Mouse (Mus musculus) adrenal gland, postnatal 4 days (tissue): ENCODE measurements around the gene Gm2001. TPM values are rescaled to one million over a fixed set of nuclear protein-coding genes. Genes with fewer than 3 reads are reported as not detected.
"Not testable (repeated sequence)": the region's sequence is repeated elsewhere in the genome, so short reads cannot be mapped to it uniquely, and the experiment has no call there.

Experiments used
- DNase-seq, 2 experiments: peaks; one replicate each; pipeline ENCODE4 v3.0.0; 2021 to 2022; ENCODE audit warnings: low spot score in 2 of 2, mixed read lengths in 2 of 2
- long read RNA-seq, 2 experiments: library from polyadenylated mRNA; stranded (forward); transcript quantifications; one replicate each; pipeline ENCODE4 v2.0.0; 2021
- total RNA-seq, 2 experiments: library from RNA; stranded (reverse); gene quantifications; 2 replicates each; pipeline ENCODE4 v1.2.3; 2021

The Gm2001 gene
- not detected for total RNA-seq
- long read RNA-seq, experiment 1: 0 reads
- long read RNA-seq, experiment 2: 0 reads

- DNase-seq: not testable (repeated sequence)
Observed at GRCm38 (mm10) chr12:87842239-87842638, at the start of gene Gm2001. Gm2001 (minus strand) TSS chr12:87842339.

- not testable (repeated sequence) for DNase-seq
Observed at GRCm38 (mm10) chr12:87873772-87874171, 31.6 kb upstream of the Gm2001 start, which contains the start of gene Gm2016. Gm2016 (plus strand) TSS chr12:87874072.

GRCm38 (mm10) chr12:87864048-87864447 is 21.9 kb upstream of the Gm2001 start:
- not testable (repeated sequence) for DNase-seq

GRCm38 (mm10) chr12:87863638-87864037 is 21.5 kb upstream of the Gm2001 start:
- not testable (repeated sequence) for DNase-seq

GRCm38 (mm10) chr12:87861740-87862692 is 19.9 kb upstream of the Gm2001 start:
- DNase-seq: not testable (repeated sequence)

- DNase-seq: not testable (repeated sequence)
Observed at GRCm38 (mm10) chr12:87856067-87856466, 13.9 kb upstream of the Gm2001 start.

GRCm38 (mm10) chr12:87850657-87851056 is 8.5 kb upstream of the Gm2001 start:
- DNase-seq: not testable (repeated sequence)

GRCm38 (mm10) chr12:87816277-87816676 is 25.9 kb downstream of the Gm2001 start, which contains the start of gene BB287469:
BB287469 (plus strand) TSS chr12:87816577.
- not testable (repeated sequence) for DNase-seq

- DNase-seq: not testable (repeated sequence)
Observed at GRCm38 (mm10) chr12:87797971-87798370, 44.2 kb downstream of the Gm2001 start.

- not testable (repeated sequence) for DNase-seq
Observed at GRCm38 (mm10) chr12:87795212-87795611, 46.9 kb downstream of the Gm2001 start, which contains the start of gene Gm21936. Gm21936 (plus strand) TSS chr12:87795512.

Other genes starting within 250 kb of the Gm2001 start
- gene Oog1, start 239.7 kb downstream of the Gm2001 start, total RNA-seq: not detected
- gene Gm4027, start 223.5 kb downstream of the Gm2001 start, total RNA-seq: not detected
- not detected for gene Gm16381, start 197.7 kb downstream of the Gm2001 start, total RNA-seq
- gene Gm21319, start 66.6 kb downstream of the Gm2001 start, total RNA-seq: not detected
- not detected for gene Gm21936, start 46.8 kb downstream of the Gm2001 start, total RNA-seq
- gene BB287469, start 25.8 kb downstream of the Gm2001 start, total RNA-seq: not detected
- gene Gm2016, start 31.7 kb upstream of the Gm2001 start, total RNA-seq: not detected
- gene Gm2022, start 53.0 kb upstream of the Gm2001 start, total RNA-seq: not detected
- not detected for gene Gm2035, start 77.5 kb upstream of the Gm2001 start, total RNA-seq
- gene Gm2042, start 111.7 kb upstream of the Gm2001 start, total RNA-seq: not detected
- gene Gm2075, start 169.5 kb upstream of the Gm2001 start, total RNA-seq: not detected
- gene Gm6803, start 176.4 kb upstream of the Gm2001 start, total RNA-seq: not detected
- gene Gm2056, start 184.7 kb upstream of the Gm2001 start, total RNA-seq: not detected
- gene Gm16368, start 241.4 kb upstream of the Gm2001 start, total RNA-seq: not detected